Mouse (Mus musculus): ENCODE results near the gene Fndc3b. TPM values are rescaled to one million over a fixed set of nuclear protein-coding genes. Genes with fewer than 3 reads are reported as not detected.
"Not testable (repeated sequence)": the region's sequence is repeated elsewhere in the genome, so short reads cannot be mapped to it uniquely, and the experiment has no call there.

The Fndc3b gene
- total RNA-seq, 2 experiments from 2014 or later: 0.28 to 2.8 TPM

DNA sequence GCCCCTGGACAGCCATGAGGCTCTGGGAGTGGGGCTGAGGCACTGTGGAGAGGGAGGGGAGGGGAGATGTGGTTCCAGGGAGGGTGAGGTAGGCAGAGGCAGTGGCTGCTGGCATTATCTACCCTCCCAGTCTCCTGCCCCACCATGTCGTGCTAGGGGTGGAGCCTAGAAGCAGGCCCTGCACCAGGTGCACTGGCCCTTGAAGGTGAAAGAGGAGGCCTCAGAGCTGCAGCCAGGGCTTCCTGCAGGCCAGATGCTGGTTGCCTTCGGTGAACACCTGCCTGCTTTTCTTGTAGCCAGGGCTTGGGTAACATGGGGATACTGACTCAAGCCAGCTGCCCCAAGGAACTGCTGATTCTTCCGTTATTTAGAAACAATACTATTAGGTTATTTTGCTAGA, 226.4 kb downstream of the Fndc3b start:
- no peak for ATAC-seq (replicated peaks; ENCODE audit: low FRiP score, low TSS enrichment, poor library complexity, severe bottlenecking)

DNA sequence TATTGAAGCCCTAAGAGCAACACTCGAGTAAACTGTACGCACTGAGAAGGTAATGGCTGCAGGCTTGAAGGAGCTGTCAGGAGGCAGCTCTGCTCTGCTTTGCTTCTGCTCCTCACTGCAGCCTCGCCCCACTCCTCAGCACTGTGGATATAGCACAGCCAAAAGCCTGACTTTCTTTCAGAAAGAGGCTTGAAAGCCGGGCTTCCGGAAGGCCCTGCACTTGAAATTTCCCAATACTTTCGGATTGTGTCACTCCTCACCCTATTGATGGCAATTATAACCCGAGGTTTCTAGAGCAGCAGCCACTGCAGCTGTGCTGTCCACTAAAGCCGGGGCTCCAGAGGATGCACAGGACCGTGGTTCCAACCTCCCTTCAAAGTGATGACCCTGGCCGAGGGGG, 227.3 kb downstream of the Fndc3b start:
- ATAC-seq (replicated peaks; ENCODE audit: low FRiP score, low TSS enrichment, poor library complexity, severe bottlenecking): no peak

DNA sequence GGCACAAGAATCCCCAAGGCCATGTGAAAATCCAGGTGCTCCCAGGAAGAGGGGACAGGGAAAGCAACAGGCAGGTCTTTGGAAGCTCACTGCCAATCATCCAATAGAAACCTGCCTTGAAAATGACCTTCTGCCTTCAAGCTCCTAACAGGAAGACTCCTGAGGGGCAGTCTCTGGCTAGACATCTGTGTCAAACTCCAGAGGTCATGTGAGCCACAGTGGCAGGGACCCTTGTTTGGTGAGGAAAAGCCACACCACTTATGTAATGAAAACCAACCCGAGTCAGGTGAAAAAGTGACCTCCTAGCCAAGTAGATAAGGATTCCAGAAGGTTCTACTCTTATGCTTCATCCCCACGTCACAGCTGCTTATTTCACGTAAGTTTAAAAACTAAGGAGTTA, 227.8 kb downstream of the Fndc3b start:
- no peak for ATAC-seq (replicated peaks; ENCODE audit: low FRiP score, low TSS enrichment, poor library complexity, severe bottlenecking)

DNA sequence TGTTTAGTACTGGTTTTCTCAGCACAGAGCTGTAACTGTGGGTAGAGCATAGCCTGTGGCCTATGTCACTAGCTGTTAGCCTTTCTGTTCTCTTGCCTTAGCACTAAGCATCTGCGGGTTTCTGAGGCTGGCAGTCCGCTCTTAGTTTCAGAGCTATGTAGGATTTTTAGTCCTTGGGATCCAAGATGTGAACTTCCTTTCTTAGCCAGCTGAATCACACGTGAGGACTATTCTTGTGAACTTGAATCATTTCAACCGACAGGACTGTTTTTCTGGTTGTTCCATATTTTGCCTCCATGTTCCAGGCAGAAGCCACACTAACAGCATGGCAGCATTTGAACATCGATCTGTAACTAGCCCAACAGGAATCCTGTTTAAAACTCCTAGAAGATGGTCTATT, 229.4 kb downstream of the Fndc3b start:
- ATAC-seq (replicated peaks; ENCODE audit: low FRiP score, low TSS enrichment, poor library complexity, severe bottlenecking): no peak

DNA sequence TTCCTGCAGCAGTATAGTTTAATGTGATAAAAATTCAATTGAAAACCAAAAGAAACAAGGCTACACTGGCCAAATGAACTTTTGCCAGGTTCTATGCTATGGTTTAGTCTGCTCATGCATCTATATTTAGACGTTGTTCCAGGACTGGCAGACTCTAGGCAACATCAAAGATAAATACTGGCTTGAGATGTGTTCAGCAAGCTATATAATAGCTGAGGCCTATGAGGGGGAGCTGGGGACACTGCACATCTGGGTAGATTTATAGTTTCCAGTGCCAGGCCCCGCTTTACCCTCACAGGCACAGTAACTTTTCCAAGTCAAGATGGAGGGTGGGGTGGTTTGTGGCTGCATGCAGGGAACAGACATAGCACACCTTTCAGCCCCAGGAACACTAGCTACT, 231.7 kb downstream of the Fndc3b start:
- ATAC-seq (replicated peaks; ENCODE audit: low FRiP score, low TSS enrichment, poor library complexity, severe bottlenecking): no peak

DNA sequence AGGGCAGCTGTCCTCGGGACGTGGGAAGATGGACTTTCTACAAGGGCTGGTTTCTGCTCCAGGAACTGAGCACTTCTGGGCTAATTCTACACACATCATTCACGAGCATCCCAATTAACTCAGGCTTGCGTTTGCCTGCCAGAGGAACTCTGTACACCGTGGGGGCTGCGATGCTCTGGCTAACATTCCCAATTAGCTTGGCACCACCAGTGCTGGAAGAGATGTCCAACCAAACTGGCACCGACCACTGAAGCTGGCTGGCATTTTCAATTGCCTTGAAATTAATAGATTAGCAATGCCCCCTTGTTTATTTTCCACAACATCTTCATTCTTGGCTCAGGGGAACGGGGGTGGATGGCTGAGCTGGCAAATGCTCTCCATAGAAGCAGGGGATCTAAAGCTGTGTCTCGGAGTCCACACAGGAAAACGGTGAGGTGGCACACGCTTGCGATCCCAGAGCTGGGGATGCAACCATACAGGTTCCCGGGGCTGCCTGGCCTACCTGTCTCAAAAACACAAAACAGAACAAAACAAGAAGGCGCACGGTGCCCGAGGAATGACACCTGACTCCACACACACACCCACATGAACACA, 232.4 kb downstream of the Fndc3b start:
- no peak for ATAC-seq (replicated peaks; ENCODE audit: low FRiP score, low TSS enrichment, poor library complexity, severe bottlenecking)

DNA sequence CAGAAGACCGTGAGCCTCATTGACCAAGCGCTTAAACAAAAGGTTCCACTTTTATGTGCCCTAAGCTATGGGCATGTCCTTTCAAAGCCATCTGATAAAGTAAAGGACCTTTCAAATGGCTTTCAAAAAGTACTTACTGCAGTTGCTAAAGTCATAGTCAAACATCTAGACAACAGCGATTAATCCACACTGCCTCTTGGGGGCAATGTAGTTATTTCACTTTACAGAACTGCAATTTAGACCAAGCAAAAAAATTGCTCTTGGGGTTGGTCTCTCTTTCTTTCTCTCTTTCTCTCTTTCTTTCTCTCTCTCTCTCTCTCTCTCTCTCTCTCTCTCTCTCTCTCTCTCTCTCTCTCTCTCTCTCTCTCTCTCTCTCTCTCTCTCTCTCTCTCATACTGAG, 233.4 kb downstream of the Fndc3b start:
- ATAC-seq (replicated peaks; ENCODE audit: low FRiP score, low TSS enrichment, poor library complexity, severe bottlenecking): not testable (repeated sequence)

DNA sequence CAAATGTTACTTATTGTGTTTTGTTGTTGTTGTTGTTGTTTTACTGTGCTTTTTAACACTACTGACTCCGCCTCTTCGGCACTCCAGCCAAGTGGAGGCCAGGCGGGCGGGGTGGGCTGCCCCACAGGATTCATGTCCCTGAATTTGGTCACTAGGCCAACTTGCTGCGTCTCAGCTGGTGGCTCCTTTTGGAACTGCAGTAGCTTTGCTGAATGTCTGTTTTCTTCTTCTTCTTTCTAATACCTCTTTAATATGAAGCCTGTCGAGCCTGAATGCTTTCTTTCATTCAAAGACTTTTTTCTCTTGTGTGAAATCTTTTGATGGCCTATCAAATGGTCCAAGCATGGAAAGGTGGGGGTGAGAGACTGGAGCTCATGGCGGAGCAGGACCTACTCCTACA, 235.2 kb downstream of the Fndc3b start:
- no peak for ATAC-seq (replicated peaks; ENCODE audit: low FRiP score, low TSS enrichment, poor library complexity, severe bottlenecking)

DNA sequence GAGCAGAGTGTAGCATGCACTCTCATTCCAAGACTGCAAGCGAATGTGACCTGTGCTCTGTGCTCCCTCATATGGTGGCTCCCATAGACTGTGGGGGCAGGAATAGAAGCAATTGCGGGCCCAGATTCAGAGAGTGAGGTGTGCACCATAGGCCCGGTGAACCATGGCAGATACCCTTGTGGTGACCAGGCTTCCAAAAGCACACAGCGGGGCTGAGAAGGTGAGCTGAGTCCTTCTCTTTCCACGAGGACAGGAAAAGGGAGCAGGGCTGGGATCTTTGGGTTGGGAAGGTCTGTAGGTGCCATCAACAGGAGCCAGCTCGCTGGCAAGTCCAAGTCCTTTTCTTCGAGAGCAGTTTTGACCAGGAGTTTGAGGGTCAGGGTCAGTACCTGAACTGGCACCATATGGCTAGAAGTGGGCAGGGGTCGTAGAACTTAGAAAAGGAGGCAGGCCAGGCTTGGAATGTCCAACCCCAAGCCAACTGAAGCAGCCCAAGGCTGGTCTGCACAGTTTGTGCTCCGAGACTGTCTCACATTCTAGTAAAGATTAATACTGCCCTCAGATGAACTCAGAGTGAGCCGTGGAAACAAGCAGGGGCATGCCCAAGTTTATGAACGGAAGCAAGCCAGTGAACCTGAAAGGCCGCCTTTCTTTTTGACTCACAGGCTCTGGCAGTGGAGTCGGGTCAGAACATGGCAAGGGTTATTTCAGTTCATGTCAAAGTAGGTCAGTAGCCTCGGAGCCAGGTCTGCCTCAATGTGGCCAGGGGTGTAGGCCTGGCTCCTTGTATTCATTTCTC, 237.1 kb downstream of the Fndc3b start:
- no peak for ATAC-seq (replicated peaks; ENCODE audit: low FRiP score, low TSS enrichment, poor library complexity, severe bottlenecking)

DNA sequence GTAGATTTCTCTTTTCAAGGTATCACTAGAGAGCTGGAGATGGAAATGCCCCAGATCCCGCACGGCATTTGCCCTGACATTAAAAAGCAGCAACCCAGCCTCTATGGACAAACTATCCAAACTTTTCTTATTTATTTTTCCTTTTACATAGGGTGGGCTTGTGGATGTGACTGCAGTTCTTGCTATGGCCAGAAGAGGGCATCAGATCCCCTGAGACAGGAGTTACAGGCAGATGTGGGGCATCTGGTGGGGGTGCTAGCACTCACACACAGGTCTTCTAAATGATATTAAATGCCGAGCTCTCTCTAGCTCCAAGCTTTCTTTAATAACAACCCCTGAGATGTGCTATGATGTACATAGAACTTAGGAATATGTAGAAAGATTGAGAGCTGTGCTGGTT, 238.3 kb downstream of the Fndc3b start:
- no peak for ATAC-seq (replicated peaks; ENCODE audit: low FRiP score, low TSS enrichment, poor library complexity, severe bottlenecking)

DNA sequence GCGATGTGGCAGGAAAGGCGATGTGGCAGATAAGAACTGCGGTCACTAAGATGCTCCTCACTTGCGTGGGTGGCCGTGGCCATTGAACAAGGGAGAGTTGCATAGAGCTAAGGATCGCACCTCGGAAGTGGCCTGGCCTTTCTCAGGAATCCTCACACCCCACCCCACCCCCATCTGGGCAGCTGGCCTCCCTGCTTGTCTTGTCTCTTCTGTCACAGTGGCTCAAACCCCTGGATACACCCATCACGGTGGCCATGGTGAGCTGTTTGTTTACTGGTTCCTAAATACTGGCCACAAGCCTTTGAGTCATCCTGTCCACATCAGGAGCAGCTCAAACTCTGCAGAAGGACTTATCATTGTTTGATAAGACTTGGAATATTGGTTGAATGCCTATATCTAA, 240.3 kb downstream of the Fndc3b start:
- no peak for ATAC-seq (replicated peaks; ENCODE audit: low FRiP score, low TSS enrichment, poor library complexity, severe bottlenecking)

DNA sequence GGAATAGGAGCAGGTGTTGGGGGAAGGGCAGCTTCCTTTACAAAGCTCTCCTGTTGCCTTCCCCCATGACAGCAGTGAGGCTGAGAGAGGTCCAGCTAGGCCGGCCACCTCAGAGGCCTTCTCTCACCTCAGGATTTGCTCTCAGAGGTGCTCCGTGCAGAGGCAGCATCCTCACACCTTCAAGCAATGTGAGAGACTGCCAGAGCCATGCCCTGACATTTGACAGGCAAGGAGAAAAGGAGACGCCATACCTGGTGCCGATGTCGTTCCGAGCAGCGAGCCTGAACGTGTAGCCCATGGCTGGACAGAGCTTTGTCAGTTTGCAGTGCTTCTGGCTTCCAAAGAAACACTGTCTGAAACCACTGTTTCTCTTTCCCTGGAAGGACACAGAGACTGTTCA, 241.1 kb downstream of the Fndc3b start:
- ATAC-seq (replicated peaks; ENCODE audit: low FRiP score, low TSS enrichment, poor library complexity, severe bottlenecking): no peak

DNA sequence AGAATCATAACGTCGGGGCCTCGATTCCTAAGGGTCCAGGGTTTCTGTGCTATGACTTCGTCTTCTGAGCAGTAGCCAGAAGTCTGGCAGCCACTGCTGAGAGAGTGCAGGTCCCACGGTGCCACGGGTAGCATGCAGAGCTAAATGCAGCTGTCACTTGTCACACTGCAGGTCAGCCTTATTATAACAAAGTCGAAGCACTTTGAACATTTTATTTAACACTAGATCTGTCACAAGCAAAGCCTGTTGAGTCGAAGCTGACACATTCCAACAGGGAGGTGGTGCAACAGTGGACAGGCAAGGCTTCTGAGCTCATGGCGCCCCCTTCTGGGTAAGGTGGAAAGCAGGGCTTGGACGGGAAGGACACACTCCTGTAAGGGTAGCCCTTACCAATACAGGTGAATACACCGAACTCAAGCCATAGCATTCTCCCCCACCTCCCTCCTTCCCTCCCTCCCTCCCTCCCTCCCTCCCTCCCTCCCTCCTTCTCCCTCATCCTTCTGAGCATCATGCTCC, 243.5 kb downstream of the Fndc3b start:
- ATAC-seq (replicated peaks; ENCODE audit: low FRiP score, low TSS enrichment, poor library complexity, severe bottlenecking): no peak

DNA sequence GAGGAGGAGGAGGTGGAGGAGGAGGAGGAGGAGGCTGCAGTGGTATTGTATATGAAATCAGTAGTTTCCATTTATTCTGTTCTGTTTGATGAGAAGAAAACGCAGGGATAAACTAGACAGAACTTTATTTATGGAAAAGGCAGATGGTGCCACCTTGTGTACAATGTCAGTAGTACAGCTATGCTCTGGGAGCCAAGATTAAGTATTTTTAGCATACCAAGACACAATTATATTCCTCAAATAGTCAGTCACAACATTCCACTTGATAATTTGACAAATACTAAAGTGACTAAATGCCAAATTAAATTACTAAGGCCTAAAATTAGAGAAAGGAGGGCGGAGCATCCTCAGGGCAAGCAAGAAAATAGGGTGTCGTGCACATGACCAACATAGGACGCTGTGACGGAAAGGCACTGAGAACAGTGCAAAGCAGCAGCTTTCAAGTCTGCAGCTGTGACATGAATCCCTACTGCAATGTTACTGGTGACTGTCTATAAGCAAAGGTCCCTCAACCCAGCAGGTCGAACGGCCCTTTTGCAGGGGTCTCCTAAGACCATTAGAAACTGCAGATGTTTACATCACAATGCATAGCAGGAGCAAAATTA, 244.7 kb downstream of the Fndc3b start:
- ATAC-seq (replicated peaks; ENCODE audit: low FRiP score, low TSS enrichment, poor library complexity, severe bottlenecking): peak; percentile 71; the same call in 1 of the 2 replicates

DNA sequence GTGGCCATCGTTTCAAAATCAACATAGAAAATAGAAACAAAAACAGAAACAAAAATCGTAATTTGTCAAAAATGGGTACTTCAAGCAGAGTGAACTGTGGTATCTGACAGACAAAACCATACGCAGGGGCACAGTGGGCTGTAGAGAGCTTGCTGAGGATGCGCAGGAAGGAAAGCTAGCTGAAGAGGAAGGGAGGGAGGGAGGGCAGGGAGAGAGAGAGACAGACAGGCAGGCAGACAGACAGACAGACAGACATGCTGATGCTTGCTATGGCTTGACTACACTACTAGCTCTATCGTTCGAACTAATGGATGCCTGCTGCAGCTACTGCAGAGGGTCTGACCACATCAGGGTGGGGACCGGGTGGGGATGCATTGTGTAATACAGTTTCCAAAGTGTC, 247.7 kb downstream of the Fndc3b start:
- no peak for ATAC-seq (replicated peaks; ENCODE audit: low FRiP score, low TSS enrichment, poor library complexity, severe bottlenecking)

DNA sequence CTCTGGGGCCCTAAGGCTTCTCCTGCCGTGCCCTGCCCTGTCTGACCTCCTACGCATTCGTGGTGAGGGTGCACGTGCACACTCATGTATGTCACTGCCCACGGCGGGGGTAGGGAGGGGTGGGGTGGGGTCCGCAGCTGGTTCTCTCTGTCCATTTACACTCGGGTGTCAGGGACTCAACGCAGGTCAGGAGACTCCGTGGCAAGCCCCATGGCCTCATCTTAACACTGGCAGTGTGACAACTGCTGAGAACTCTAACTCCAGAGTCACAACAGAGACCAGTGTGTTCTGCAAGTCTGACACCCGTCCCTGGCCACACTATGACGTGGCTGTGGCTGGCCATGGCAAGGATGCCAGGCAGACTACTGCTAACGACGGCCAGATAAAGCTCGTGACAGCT, 248.2 kb downstream of the Fndc3b start:
- no peak for ATAC-seq (replicated peaks; ENCODE audit: low FRiP score, low TSS enrichment, poor library complexity, severe bottlenecking)

DNA sequence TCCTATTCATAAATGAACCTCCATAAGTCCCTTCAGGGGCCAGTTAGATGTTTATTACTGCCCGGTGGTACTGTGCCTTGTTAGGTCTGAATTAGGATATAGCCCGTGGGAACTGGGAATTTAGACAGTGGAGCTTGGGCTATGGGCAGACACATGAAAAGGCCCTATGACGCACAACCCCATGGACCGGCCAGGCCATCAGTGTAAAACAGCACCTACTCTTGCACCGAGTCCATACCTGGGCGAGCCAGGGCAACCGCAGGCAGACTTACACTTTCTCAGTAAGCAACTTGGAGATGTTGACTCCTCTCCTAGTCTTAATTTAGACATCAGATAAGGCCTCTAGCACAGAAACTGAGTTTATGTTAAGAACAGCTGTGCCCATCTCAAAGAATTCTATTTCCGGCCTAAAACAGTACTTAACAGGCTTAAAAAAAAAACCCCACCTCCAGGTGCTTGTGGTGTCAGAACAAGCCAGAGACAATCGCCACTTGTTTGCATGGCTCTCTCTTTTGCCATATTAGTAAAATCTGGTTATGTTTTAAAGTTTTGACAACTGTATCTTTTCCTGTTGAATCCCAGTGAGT, 248.7 kb downstream of the Fndc3b start:
- no peak for ATAC-seq (replicated peaks; ENCODE audit: low FRiP score, low TSS enrichment, poor library complexity, severe bottlenecking)

DNA sequence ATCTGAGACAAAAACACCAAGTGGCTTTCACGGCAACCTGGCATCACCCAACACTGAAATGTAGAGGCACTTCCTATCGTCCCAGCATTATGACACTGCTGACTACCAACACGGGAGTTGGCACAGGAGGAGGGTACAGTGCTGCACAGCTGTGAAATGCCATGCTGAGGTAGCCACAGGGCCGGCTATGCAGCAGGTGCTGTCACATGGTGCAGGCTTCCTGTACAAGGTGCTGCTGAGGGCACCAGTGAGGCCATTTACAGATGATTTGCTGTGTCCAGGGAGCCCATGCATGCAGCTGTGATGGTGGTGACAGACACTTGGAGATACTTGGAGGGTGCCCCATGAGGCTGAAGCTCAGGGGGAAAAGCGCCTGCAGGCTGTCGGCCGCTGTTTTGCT, 249.2 kb downstream of the Fndc3b start:
- no peak for ATAC-seq (replicated peaks; ENCODE audit: low FRiP score, low TSS enrichment, poor library complexity, severe bottlenecking)

DNA sequence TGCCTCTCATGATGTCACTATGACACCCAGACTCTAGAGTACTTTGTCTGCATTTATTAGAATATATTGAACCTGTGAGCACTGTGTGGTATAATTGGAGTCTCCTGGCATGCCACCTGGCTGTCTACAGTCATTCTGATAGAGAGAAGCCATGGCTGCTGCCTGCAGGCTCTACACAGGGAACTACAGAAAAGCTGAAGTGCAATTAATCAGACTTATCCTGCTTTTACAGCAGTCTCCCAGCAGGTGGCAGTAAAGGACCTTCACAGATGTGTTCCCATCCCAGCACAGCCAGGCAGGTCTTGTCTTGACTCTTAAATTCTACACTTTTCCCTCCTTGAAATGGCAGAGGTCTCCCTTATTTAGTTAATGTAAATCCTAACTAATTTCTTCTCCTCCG, 250.1 kb downstream of the Fndc3b start:
- ATAC-seq (replicated peaks; ENCODE audit: low FRiP score, low TSS enrichment, poor library complexity, severe bottlenecking): peak; percentile 88

DNA sequence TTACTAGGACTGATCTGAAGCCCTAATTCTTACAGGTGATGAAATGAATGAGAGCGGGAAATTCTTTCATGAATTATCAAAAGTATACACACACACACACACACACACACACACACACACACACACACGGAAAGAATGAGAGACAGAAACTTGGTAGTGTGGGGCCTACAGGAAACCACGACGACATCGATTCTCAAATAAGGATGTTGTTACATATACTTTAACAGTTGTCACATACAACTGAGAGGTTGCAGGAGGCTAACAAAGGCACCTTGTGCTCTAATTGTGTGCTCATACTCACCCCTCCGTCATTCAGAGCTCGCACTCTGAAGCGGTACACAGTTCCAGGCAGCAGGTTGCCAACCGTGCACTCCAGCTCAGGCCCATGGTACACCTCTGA, 252.7 kb downstream of the Fndc3b start:
- no peak for ATAC-seq (replicated peaks; ENCODE audit: low FRiP score, low TSS enrichment, poor library complexity, severe bottlenecking)

Data from megakaryocyte-erythroid progenitor cell, adult 5-6 weeks (primary cell).